Mouse (Mus musculus) forebrain, embryonic 14.5 days (tissue): ENCODE measurements around the gene Thsd7a. TPM values are rescaled to one million over a fixed set of nuclear protein-coding genes. Genes with fewer than 3 reads are reported as not detected.

Experiments
- ATAC-seq: fragments of 200-750 bp; cut with Nextera tagmentation; 2 replicates; pipeline ENCODE4 v1.8.0; 2017; ENCODE audit warnings: mild to moderate bottlenecking, moderate library complexity
- DNase-seq: peaks from one replicate; pipeline ENCODE4 v3.0.0-alpha.2; 2015; ENCODE audit warnings: low spot score
- H3K27ac ChIP-seq: fragments of 300-500 bp; sonication (generic); 2 replicates; pipeline ENCODE4 v1.5.1; 2014; ENCODE audit warnings: low read depth, mild to moderate bottlenecking, control low read depth, low read length, moderate library complexity
- H3K27me3 ChIP-seq: fragments of 300-500 bp; sonication (generic); replicated peaks from 2 replicates; pipeline ENCODE4 v1.6.1; 2014; ENCODE audit warnings: low read length, control low read depth, mixed read lengths; ENCODE audit not compliant: control insufficient read depth, insufficient read depth
- H3K36me3 ChIP-seq: fragments of 300-500 bp; sonication (generic); 2 replicates; pipeline ENCODE4 v1.6.1; 2014; ENCODE audit warnings: low read length, control low read depth; ENCODE audit not compliant: control insufficient read depth, insufficient read depth
- H3K4me1 ChIP-seq: fragments of 300-500 bp; sonication (generic); 2 replicates; pipeline ENCODE4 v1.6.1; 2014; ENCODE audit warnings: antibody characterized with exemption, low read length, control low read depth; ENCODE audit not compliant: control insufficient read depth, insufficient read depth
- H3K4me2 ChIP-seq: fragments of 300-500 bp; sonication (generic); 2 replicates; pipeline ENCODE4 v1.6.1; 2014; ENCODE audit warnings: mild to moderate bottlenecking, control low read depth, low read length
- H3K4me3 ChIP-seq: fragments of 300-500 bp; sonication (generic); 2 replicates; pipeline ENCODE4 v1.5.1; 2014; ENCODE audit warnings: low read depth, low read length, control low read depth
- H3K9ac ChIP-seq: fragments of 300-500 bp; sonication (generic); 2 replicates; pipeline ENCODE4 v1.6.1; 2014; ENCODE audit warnings: mild to moderate bottlenecking, low read length, control low read depth, moderate library complexity
- H3K9me3 ChIP-seq: fragments of 300-500 bp; sonication (generic); replicated peaks from 2 replicates; pipeline ENCODE4 v1.6.1; 2016; ENCODE audit warnings: low read length, control low read depth, mixed read lengths; ENCODE audit not compliant: control insufficient read depth
- WGBS: fragments of 180-500 bp; shearing (Covaris S2); extraction: QIAGEN DNeasy Blood & Tissue Kit; methylation state at CpG from one replicate; pipeline ENCODE4 v1.1.7; 2014; 5-methylcytosine and 5-hydroxymethylcytosine counted together
- polyA plus RNA-seq: library from polyadenylated mRNA; unstranded; fragments of >200 nt; fragmentation: Nextera tagmentation; extraction: Ambion mirVana; gene quantifications from 2 replicates; pipeline ENCODE4 v1.2.1, GENCODE M21; 2014

Gene Thsd7a
- polyA plus RNA-seq, 1 experiment from 2014 or later = 8.0 TPM

DNA sequence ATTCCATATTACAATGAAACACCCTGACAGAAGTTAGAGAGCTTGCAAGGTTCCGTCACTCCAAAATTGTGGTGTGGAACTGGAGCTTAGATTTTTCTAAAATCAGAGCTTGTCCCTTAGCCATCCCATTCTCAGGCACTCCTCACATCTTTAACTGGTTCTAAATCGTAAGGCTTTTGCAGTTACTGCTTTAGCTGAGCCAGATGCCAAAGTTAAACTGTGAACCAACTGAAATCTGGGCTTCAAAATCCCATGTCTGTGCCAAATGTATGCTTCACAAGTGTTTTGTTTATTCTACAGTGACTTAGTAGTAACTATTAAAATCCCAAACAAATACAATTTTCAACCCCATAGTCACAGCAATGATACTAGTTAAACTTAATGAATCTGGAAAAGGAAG lies 242.3 kb downstream of the Thsd7a start:
- WGBS = 83% methylated on average over 2 of the region's 2 CpGs
- H3K4me2 ChIP-seq = no peak overlapping the region
- no peak overlapping the region for H3K4me3 ChIP-seq
- no peak overlapping the region for H3K27ac ChIP-seq
- H3K9ac ChIP-seq = no peak overlapping the region
- peak; percentile 62 for DNase-seq
- no peaks in the 10 kb centered on the region for H3K4me1 ChIP-seq
- no peaks in the 10 kb centered on the region for H3K36me3 ChIP-seq
- H3K27me3 ChIP-seq = no peaks in the 10 kb centered on the region
- ATAC-seq = no peak
- H3K9me3 ChIP-seq = no peaks in the 10 kb centered on the region

DNA sequence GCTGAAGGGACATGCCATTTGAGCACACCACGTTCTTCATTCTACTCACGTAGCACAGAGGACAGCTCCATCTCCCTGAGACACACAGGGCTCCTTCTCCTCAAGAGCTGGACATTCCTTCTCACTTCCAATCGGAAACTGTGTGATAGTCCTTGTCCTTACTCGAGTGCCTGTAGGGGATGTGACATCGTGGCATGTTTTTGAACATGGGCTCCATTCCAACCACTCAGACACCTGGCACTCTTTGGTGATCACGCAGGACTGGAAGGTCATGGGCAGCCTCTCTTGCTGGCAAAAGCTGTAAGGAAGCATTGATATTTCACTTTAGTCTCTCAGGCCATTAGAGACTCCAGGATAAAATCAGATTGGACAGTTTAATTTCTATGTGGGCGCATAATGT lies 245.3 kb downstream of the Thsd7a start:
- Histone ChIP-seq H3K4me3 (no peak overlapping the region), H3K27ac (no peak overlapping the region), H3K4me1 (no peaks in the 10 kb centered on the region), H3K9me3 (no peaks in the 10 kb centered on the region), H3K27me3 (no peaks in the 10 kb centered on the region), H3K4me2 (no peak overlapping the region), H3K9ac (no peak overlapping the region), H3K36me3 (no peaks in the 10 kb centered on the region)
- ATAC-seq = no peak
- 90% methylated on average over 7 of the region's 7 CpGs for WGBS
- DNase-seq = no peak

DNA sequence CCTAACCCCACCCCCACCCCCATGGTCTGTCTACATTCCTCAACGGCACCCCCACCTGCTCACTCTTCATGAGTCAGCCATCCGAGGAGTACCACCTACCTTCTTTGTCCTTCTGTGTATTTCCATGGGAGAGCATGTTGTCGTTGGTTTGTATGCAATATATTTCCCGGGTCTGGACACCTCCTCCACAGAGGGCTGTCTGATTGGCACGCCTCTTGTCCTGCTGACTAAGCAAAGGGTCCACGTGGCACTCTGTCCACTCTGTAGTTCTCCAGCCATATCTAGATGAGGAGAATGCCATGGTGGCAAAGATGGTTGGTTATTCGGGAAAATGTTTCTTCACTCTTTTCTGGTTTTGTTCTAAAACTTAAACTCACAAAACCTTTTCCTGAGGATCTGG lies 248.3 kb downstream of the Thsd7a start:
- no peak overlapping the region for H3K9ac ChIP-seq
- 79% methylated on average over 7 of the region's 7 CpGs for WGBS
- no peak overlapping the region for H3K4me3 ChIP-seq
- H3K27ac ChIP-seq = no peak overlapping the region
- no peaks in the 10 kb centered on the region for H3K36me3 ChIP-seq
- H3K27me3 ChIP-seq = no peaks in the 10 kb centered on the region
- H3K9me3 ChIP-seq = no peaks in the 10 kb centered on the region
- H3K4me2 ChIP-seq = no peak overlapping the region
- ATAC-seq (no peak), DNase-seq (no peak)
- H3K4me1 ChIP-seq = no peaks in the 10 kb centered on the region

DNA sequence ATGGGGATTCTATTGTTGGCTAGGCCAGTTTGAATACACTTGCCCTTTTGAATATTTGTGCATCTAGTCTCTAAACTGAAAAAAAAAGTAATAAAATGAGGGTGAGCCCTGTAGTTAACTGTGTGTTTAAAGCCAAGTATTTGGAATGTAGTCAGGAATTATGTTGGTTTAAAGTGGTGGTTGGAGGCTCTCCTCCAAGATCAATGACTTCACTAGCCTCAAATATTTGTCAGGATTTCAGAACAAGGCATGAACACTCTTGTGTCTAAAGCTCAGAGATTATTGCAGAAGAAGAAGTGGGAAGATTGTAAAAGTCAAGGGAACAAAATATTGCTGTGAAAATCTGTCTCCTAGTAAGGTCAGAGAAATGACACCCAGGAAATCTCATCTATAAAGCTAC lies 249.3 kb downstream of the Thsd7a start:
- H3K27me3 ChIP-seq = no peaks in the 10 kb centered on the region
- no peaks in the 10 kb centered on the region for H3K9me3 ChIP-seq
- H3K4me2 ChIP-seq = no peak overlapping the region
- H3K9ac ChIP-seq = no peak overlapping the region
- no peak overlapping the region for H3K27ac ChIP-seq
- no peaks in the 10 kb centered on the region for H3K4me1 ChIP-seq
- ATAC-seq (no peak), DNase-seq (no peak)
- no peaks in the 10 kb centered on the region for H3K36me3 ChIP-seq
- no peak overlapping the region for H3K4me3 ChIP-seq

DNA sequence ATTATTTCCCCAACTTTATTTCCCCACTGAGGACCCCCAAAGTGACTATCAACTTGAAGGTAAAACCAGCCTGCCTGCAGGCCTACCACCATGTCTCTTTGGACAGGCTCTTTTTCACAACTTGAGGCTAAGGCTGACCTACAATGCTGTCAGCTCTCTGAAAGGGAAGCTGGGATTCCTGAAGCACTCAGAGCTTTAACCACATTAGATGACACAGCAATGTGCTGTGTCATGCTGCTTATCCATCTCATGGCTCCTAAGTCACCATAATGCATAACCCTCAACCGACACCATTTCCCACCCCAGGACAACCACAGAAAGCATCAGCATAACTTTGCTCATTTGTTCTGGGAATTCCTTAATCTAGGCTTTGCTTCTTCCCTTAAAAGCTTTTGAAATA lies 255.6 kb downstream of the Thsd7a start:
- Histone ChIP-seq H3K36me3 (no peaks in the 10 kb centered on the region), H3K27me3 (no peaks in the 10 kb centered on the region), H3K27ac (no peak overlapping the region), H3K4me1 (no peaks in the 10 kb centered on the region), H3K9me3 (no peaks in the 10 kb centered on the region), H3K4me3 (no peak overlapping the region), H3K4me2 (no peak overlapping the region), H3K9ac (no peak overlapping the region)
- DNase-seq = no peak
- 97% methylated on average over 1 of the region's 1 CpGs for WGBS
- ATAC-seq = no peak

DNA sequence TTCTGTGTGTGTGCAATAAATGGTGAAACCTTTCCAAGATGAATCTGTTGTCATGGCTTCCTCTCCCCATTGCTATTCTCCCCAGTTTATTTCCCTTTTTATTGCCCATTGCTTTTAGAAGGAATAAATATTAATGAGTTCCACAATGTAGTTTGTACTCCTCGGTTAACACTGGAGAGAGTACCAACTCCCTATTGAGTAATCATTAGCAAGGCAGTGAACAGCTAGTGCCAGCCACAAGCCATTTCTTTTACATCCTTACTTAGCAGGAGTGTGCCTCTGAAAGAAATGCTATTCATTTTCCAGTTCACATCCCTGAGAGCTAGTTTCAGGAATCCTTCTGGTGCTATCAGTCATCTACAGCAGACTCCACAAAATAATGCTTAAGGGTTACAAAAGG lies 260.3 kb downstream of the Thsd7a start:
- H3K27me3 ChIP-seq = no peaks in the 10 kb centered on the region
- WGBS = 38% methylated on average over 1 of the region's 1 CpGs
- H3K9ac ChIP-seq = no peak overlapping the region
- no peak overlapping the region for H3K4me3 ChIP-seq
- no peak overlapping the region for H3K27ac ChIP-seq
- H3K4me1 ChIP-seq = no peaks in the 10 kb centered on the region
- ATAC-seq = no peak
- H3K9me3 ChIP-seq = no peaks in the 10 kb centered on the region
- H3K4me2 ChIP-seq = no peak overlapping the region
- no peaks in the 10 kb centered on the region for H3K36me3 ChIP-seq
- no peak for DNase-seq

DNA sequence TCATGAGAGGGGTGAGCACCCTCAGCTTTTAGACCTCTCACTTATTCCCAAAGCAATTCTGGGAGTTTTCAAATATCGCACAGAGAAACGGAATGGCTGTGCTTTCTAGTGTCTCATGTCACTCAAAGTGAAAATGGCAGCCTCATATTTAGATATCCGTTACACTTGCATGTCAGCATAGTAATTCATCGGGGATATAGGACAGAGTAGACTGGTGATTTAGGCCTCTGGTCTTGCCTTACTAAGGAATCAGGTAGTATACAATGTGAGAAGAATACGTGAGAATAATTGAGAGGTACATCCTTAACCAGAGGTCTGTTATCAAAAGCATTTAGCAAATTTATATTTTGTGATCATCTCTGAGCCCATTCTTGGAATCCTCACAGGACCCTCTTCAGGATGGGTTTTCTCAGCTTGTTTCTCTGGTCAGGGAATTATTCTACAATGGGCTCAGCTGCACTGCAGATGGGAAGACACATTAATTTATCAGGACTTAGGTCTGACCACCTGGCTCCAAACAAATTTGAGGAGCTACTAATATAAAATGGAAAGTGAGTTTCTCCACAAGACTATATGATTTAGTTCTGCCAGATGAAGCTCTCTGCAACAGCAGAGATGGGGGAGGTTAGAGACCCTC lies 267.6 kb downstream of the Thsd7a start:
- Histone ChIP-seq H3K4me1 (no peaks in the 10 kb centered on the region), H3K9me3 (no peaks in the 10 kb centered on the region), H3K4me2 (no peak overlapping the region), H3K36me3 (no peaks in the 10 kb centered on the region), H3K4me3 (no peak overlapping the region), H3K9ac (no peak overlapping the region), H3K27me3 (no peaks in the 10 kb centered on the region), H3K27ac (no peak overlapping the region)
- WGBS = 89% methylated on average over 5 of the region's 5 CpGs
- peak; percentile 13 for DNase-seq
- ATAC-seq = no peak

DNA sequence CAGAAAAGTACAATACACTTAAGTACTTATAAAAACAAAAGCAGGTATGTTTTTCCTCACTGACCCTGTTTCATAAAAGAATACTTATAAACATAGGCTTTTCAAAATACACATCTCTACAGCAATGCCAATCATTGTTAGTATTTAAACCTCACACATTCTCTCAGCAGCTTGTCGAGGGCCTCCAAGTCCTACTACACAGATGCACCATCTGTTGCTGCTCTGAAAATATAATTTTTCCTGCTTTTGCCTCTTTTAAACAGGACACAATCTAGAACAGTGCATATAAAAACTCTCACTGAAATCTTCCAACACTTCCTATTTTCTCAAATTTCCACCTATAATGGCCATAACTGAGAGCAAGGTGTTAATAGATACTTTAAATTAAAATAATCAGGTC lies 270.9 kb downstream of the Thsd7a start:
- ATAC-seq = no peak
- Histone ChIP-seq H3K9ac (no peak overlapping the region), H3K9me3 (no peaks in the 10 kb centered on the region), H3K4me1 (no peaks in the 10 kb centered on the region), H3K4me3 (no peak overlapping the region), H3K36me3 (no peaks in the 10 kb centered on the region), H3K27ac (no peak overlapping the region), H3K27me3 (no peaks in the 10 kb centered on the region), H3K4me2 (no peak overlapping the region)
- WGBS = 76% methylated on average over 1 of the region's 1 CpGs
- DNase-seq = no peak

DNA sequence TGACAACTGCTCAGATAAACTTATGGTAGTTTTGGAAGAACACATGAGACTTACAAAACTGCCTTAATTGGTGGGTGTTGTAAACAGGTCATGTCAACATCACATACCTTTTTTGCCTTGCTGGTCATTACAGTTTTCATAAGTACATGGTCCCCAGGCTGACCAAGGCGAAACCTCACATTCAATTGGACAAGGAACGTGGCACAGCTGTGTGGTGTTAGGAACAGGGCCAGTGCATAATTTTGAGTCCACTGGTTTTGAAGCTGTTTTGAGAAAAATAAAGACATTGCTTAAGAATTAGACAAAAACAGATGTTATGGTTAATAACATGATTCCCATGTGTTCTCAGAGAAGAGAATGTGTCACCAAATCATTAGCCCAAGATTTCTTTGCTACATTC lies 278.3 kb downstream of the Thsd7a start:
- ATAC-seq = no peak

More for the DNA sequence above, 278.3 kb downstream of the Thsd7a start:
- H3K4me1 ChIP-seq = no peaks in the 10 kb centered on the region
- DNase-seq = no peak
- WGBS = 92% methylated on average over 2 of the region's 2 CpGs
- no peaks in the 10 kb centered on the region for H3K36me3 ChIP-seq
- H3K27me3 ChIP-seq = no peaks in the 10 kb centered on the region
- no peaks in the 10 kb centered on the region for H3K9me3 ChIP-seq
- no peak overlapping the region for H3K27ac ChIP-seq
- no peak overlapping the region for H3K9ac ChIP-seq
- H3K4me3 ChIP-seq = no peak overlapping the region
- no peak overlapping the region for H3K4me2 ChIP-seq
